Mouse (Mus musculus): ENCODE measurements around the gene B3gnt7. TPM values are rescaled to one million over a fixed set of nuclear protein-coding genes. Genes with fewer than 3 reads are reported as not detected.
A peak's percentile ranks its signal among the peaks of the same experiment; 100 is the strongest.

B3gnt7 gene
- polyA plus RNA-seq, 2 experiments: 1.0 to 1.1 TPM

DNA sequence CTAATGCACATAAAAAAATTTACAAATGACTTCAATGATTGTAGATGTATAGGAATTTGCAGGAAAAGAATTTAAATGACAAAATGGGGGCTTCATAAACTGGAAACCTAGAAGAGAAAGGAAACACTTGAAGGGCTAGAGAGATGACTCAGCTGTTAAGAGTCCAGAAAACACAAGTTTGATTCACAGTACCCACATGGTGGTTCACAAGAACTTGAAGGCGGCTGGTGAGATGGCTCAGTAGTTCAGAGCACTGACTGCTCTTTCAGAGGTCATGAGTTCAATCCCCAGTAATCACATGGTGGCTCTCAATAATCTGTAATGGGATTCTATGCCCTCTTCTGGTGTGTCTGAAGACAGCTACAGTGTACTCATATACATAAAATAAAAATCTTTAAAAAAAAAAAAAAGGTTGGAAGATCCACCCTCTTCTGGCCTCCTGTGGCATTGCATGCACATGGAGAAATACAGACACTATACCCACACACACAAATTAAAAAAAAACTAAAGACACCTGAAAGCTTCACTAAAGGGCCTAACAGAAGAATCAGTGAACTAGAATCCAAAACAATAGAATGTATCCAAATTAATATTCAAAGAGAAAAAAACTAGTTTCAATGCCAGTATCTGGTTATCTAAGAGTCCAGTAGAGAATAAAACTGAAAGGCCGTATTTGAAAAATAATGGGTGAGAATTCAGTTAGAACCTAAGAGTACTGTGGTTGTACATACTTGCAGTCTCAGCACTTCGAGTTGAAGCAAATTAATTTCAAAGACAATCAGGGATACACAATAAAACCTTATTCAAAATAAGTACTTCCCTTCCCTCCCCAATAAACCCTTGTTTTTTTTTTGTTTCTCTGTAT is 44.5 kb downstream of the B3gnt7 start:
- ATAC-seq (ENCODE audit: insufficient read depth) (no peak), DNase-seq (ENCODE audit: low read depth in 3 of 3, low spot score in 3 of 3) (no peak)
- 68% methylated on average over 3 of the region's 3 CpGs for whole genome bisulfite sequencing (ENCODE audit: insufficient replicate concordance)
- H3K27me3 ChIP-seq (ENCODE audit: control insufficient read depth, insufficient read depth, low read length): no peaks in the 10 kb centered on the region
- H3K27ac ChIP-seq: no peak overlapping the region
- TF ChIP-seq CTCF (IDR thresholded peaks at IDR 0.05; ENCODE audit: low read depth): peak; percentile 25; the same call in 1 of the 2 replicates
- no peak for TF ChIP-seq EP300 (IDR thresholded peaks at IDR 0.05; ENCODE audit: low read depth)
- no peaks in the 10 kb centered on the region for H3K9me3 ChIP-seq (ENCODE audit: control insufficient read depth, low read length)
- no peaks in the 10 kb centered on the region for H3K4me1 ChIP-seq (replicated peaks; ENCODE audit: control insufficient read depth in 2 of 2, insufficient read depth in 2 of 2, low read length in 1 of 2)
- H3K4me2 ChIP-seq (ENCODE audit: low read depth): no peak overlapping the region
- H3K9ac ChIP-seq (replicated peaks): no peak overlapping the region
- H3K36me3 ChIP-seq (replicated peaks; ENCODE audit: control insufficient read depth, insufficient read depth, low read depth): peaks cover 48% of the 10 kb centered on the region
- H3K4me3 ChIP-seq (ENCODE audit: insufficient read depth in 1 of 2, low read depth in 2 of 2, low read length in 2 of 2): no peak overlapping the region

DNA sequence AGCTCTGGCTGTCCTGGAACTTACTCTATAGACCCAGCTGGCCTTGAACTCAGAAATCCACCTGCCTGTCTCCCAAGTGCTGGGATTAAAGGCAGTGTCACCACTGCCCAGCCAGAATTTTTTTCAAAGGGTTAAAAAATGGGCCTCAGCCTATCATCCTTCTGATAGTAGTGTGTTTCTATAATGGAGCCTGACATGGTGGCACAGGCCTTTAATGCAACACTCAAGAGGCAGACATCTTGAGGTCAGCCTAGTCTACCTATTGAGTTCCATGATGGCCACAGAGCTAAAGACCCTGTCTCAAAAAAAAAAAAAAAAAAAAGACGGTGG is 45.0 kb downstream of the B3gnt7 start:
- Histone ChIP-seq H3K36me3 (replicated peaks; ENCODE audit: control insufficient read depth, insufficient read depth, low read depth) (peaks cover 53% of the 10 kb centered on the region), H3K27me3 (ENCODE audit: control insufficient read depth, insufficient read depth, low read length) (no peaks in the 10 kb centered on the region), H3K9me3 (ENCODE audit: control insufficient read depth, low read length) (no peaks in the 10 kb centered on the region), H3K9ac (replicated peaks) (no peak overlapping the region), H3K27ac (no peak overlapping the region), H3K4me3 (ENCODE audit: insufficient read depth in 1 of 2, low read depth in 2 of 2, low read length in 2 of 2) (no peak overlapping the region), H3K4me2 (ENCODE audit: low read depth) (no peak overlapping the region), H3K4me1 (replicated peaks; ENCODE audit: control insufficient read depth in 2 of 2, insufficient read depth in 2 of 2, low read length in 1 of 2) (no peaks in the 10 kb centered on the region)
- TF ChIP-seq CTCF (IDR thresholded peaks at IDR 0.05; ENCODE audit: low read depth) (no peak), EP300 (IDR thresholded peaks at IDR 0.05; ENCODE audit: low read depth) (no peak)
- no peak; the same call in 1 of the 2 replicates for ATAC-seq (ENCODE audit: insufficient read depth)
- 69% methylated on average over 1 of the region's 1 CpGs for WGBS (ENCODE audit: insufficient replicate concordance)
- no peak for DNase-seq (ENCODE audit: low read depth in 3 of 3, low spot score in 3 of 3)

GRCm38 (mm10) chr1:86348083-86348482 is 45.5 kb downstream of the B3gnt7 start:
- no peak overlapping the region for H3K4me3 ChIP-seq (ENCODE audit: insufficient read depth in 1 of 2, low read depth in 2 of 2, low read length in 2 of 2)
- no peak overlapping the region for H3K4me2 ChIP-seq (ENCODE audit: low read depth)
- no peak overlapping the region for H3K27ac ChIP-seq
- 56% methylated on average over 1 of the region's 1 CpGs for WGBS (ENCODE audit: insufficient replicate concordance)
- DNase-seq (ENCODE audit: low read depth in 3 of 3, low spot score in 3 of 3) (no peak), ATAC-seq (ENCODE audit: insufficient read depth) (0 out of 2 replicates have a peak, but pooled peaks have one; percentile 19)
- H3K27me3 ChIP-seq (ENCODE audit: control insufficient read depth, insufficient read depth, low read length): no peaks in the 10 kb centered on the region
- peaks cover 56% of the 10 kb centered on the region for H3K36me3 ChIP-seq (replicated peaks; ENCODE audit: control insufficient read depth, insufficient read depth, low read depth)
- no peaks in the 10 kb centered on the region for H3K9me3 ChIP-seq (ENCODE audit: control insufficient read depth, low read length)
- TF ChIP-seq EP300 (IDR thresholded peaks at IDR 0.05; ENCODE audit: low read depth) (no peak), CTCF (IDR thresholded peaks at IDR 0.05; ENCODE audit: low read depth) (no peak)
- H3K9ac ChIP-seq (replicated peaks): no peak overlapping the region
- H3K4me1 ChIP-seq (replicated peaks; ENCODE audit: control insufficient read depth in 2 of 2, insufficient read depth in 2 of 2, low read length in 1 of 2): no peaks in the 10 kb centered on the region

GRCm38 (mm10) chr1:86348801-86349200 is 46.2 kb downstream of the B3gnt7 start:
- no peak for ATAC-seq (ENCODE audit: insufficient read depth)
- DNase-seq (ENCODE audit: low read depth in 3 of 3, low spot score in 3 of 3): no peak
- Histone ChIP-seq H3K36me3 (replicated peaks; ENCODE audit: control insufficient read depth, insufficient read depth, low read depth) (peaks cover 63% of the 10 kb centered on the region), H3K27me3 (ENCODE audit: control insufficient read depth, insufficient read depth, low read length) (no peaks in the 10 kb centered on the region), H3K4me2 (ENCODE audit: low read depth) (no peak overlapping the region), H3K27ac (no peak overlapping the region), H3K9ac (replicated peaks) (no peak overlapping the region), H3K4me3 (ENCODE audit: insufficient read depth in 1 of 2, low read depth in 2 of 2, low read length in 2 of 2) (no peak overlapping the region), H3K9me3 (ENCODE audit: control insufficient read depth, low read length) (no peaks in the 10 kb centered on the region), H3K4me1 (replicated peaks; ENCODE audit: control insufficient read depth in 2 of 2, insufficient read depth in 2 of 2, low read length in 1 of 2) (no peaks in the 10 kb centered on the region)
- 72% methylated on average over 4 of the region's 4 CpGs for WGBS (ENCODE audit: insufficient replicate concordance)
- no peak for TF ChIP-seq CTCF (IDR thresholded peaks at IDR 0.05; ENCODE audit: low read depth)

DNA sequence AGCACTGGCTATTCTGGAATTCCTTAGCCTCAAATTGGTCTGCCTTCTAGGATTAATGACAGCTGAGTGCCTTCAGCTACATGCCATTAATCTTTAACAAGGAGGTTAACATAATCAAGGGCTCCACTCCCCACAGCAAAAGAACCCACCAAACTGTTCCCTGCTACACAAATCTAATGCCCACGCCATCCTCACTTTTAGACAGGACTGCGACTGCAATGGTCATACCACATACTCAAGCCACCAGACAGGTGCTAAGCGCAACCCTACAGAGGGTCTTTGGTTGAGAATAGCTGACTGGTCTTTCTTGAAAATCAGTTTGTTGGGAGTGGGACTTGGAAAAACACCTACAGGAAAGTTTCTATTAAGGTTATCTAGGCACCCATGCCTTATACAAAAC is 46.6 kb downstream of the B3gnt7 start:
- no peak for TF ChIP-seq CTCF (IDR thresholded peaks at IDR 0.05; ENCODE audit: low read depth)
- no peak for TF ChIP-seq EP300 (IDR thresholded peaks at IDR 0.05; ENCODE audit: low read depth)
- Histone ChIP-seq H3K4me3 (ENCODE audit: insufficient read depth in 1 of 2, low read depth in 2 of 2, low read length in 2 of 2) (no peak overlapping the region), H3K36me3 (replicated peaks; ENCODE audit: control insufficient read depth, insufficient read depth, low read depth) (peaks cover 67% of the 10 kb centered on the region), H3K4me2 (ENCODE audit: low read depth) (no peak overlapping the region), H3K27me3 (ENCODE audit: control insufficient read depth, insufficient read depth, low read length) (no peaks in the 10 kb centered on the region), H3K9ac (replicated peaks) (no peak overlapping the region), H3K9me3 (ENCODE audit: control insufficient read depth, low read length) (no peaks in the 10 kb centered on the region), H3K4me1 (replicated peaks; ENCODE audit: control insufficient read depth in 2 of 2, insufficient read depth in 2 of 2, low read length in 1 of 2) (no peaks in the 10 kb centered on the region), H3K27ac (no peak overlapping the region)
- no peak for DNase-seq (ENCODE audit: low read depth in 3 of 3, low spot score in 3 of 3)
- ATAC-seq (ENCODE audit: insufficient read depth): no peak
- 86% methylated on average over 3 of the region's 3 CpGs for WGBS (ENCODE audit: insufficient replicate concordance)

Data from liver, embryonic 14.5 days (tissue).